Mouse (Mus musculus): Measurements from ENCODE around the gene Henmt1. TPM values are rescaled to one million over a fixed set of nuclear protein-coding genes. Genes with fewer than 3 reads are reported as not detected.
A peak's percentile ranks its signal among the peaks of the same experiment; 100 is the strongest.

The Henmt1 gene
- polyA plus RNA-seq, 1 experiment from 2014 or later: 0.70 TPM

DNA sequence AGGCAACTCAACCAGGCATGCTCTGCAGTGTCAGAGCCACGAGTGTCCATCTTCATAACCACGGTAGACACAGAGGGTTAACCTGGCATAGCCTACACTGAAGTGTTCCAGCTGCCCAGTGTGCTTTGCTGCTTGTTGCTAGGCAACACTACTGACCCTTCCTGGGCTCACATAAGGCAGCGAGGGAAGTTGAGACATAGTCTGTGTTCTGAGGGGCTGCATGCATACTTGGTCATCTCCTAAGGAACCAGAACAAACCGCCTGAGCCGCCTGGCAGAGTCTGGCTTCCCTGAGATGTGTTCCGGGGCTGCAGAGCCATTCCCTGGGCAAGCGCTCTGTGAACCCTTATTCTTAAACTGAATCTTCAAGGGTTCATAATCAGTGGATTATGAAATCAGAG, 21.6 kb downstream of the Henmt1 start:
- 44% methylated on average over 7 of the region's 7 CpGs for WGBS
- H3K27me3 ChIP-seq (replicated peaks; ENCODE audit: control insufficient read depth, insufficient read depth, low read length): no peaks in the 10 kb centered on the region
- no peak for DNase-seq (ENCODE audit: low spot score)
- no peaks in the 10 kb centered on the region for H3K36me3 ChIP-seq (ENCODE audit: control insufficient read depth, insufficient read depth, low read length)
- H3K9me3 ChIP-seq (ENCODE audit: control insufficient read depth, low read length): no peaks in the 10 kb centered on the region
- no peak overlapping the region for H3K4me3 ChIP-seq (ENCODE audit: low read depth, low read length)
- H3K9ac ChIP-seq (ENCODE audit: low read length): no peak overlapping the region
- no peak overlapping the region for H3K27ac ChIP-seq (ENCODE audit: low read depth)
- H3K4me2 ChIP-seq (ENCODE audit: low read length): peak overlapping the region; percentile 18; the same call in 1 of the 2 replicates
- no peak; the same call in 1 of the 2 replicates for ATAC-seq (replicated peaks; ENCODE audit: low FRiP score, low TSS enrichment, low read depth)
- H3K4me1 ChIP-seq (replicated peaks; ENCODE audit: control insufficient read depth, insufficient read depth, low read length): peaks cover 9% of the 10 kb centered on the region; the same call in 1 of the 2 replicates

DNA sequence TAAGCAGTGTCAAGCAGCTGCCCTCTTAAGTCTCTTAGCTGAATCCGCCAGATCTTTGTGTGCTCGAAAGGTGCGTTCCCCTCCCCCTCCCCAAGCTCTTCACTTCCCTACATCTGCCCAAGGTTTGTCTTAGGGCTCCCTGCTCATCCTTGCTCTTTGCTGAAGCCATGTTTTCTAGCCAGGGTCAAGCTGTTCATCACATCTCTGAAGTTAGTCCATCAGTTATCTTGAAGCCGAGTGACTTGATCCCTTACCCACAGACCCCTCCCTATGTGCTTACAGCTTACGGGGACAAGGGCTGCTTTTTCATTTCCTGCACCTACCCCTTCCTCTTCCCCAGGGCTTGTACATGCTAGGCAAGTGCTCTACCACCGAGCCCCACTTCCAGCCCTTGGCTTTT, 22.0 kb downstream of the Henmt1 start:
- no peaks in the 10 kb centered on the region for H3K27me3 ChIP-seq (replicated peaks; ENCODE audit: control insufficient read depth, insufficient read depth, low read length)
- H3K4me2 ChIP-seq (ENCODE audit: low read length): peak overlapping the region; percentile 18; the same call in 1 of the 2 replicates
- no peak overlapping the region for H3K9ac ChIP-seq (ENCODE audit: low read length)
- ATAC-seq (replicated peaks; ENCODE audit: low FRiP score, low TSS enrichment, low read depth) (no peak), DNase-seq (ENCODE audit: low spot score) (no peak)
- 32% methylated on average over 6 of the region's 6 CpGs for WGBS
- H3K4me3 ChIP-seq (ENCODE audit: low read depth, low read length): no peak overlapping the region
- no peaks in the 10 kb centered on the region for H3K36me3 ChIP-seq (ENCODE audit: control insufficient read depth, insufficient read depth, low read length)
- H3K27ac ChIP-seq (ENCODE audit: low read depth): no peak overlapping the region
- peaks cover 9% of the 10 kb centered on the region; the same call in 1 of the 2 replicates for H3K4me1 ChIP-seq (replicated peaks; ENCODE audit: control insufficient read depth, insufficient read depth, low read length)
- H3K9me3 ChIP-seq (ENCODE audit: control insufficient read depth, low read length): no peaks in the 10 kb centered on the region

- 80% methylated on average over 3 of the region's 3 CpGs for WGBS
- H3K27me3 ChIP-seq (replicated peaks; ENCODE audit: control insufficient read depth, insufficient read depth, low read length): no peaks in the 10 kb centered on the region
- H3K9me3 ChIP-seq (ENCODE audit: control insufficient read depth, low read length): no peaks in the 10 kb centered on the region
- no peak overlapping the region for H3K4me3 ChIP-seq (ENCODE audit: low read depth, low read length)
- H3K27ac ChIP-seq (ENCODE audit: low read depth): no peak overlapping the region
- no peak for DNase-seq (ENCODE audit: low spot score)
- peaks cover 9% of the 10 kb centered on the region; the same call in 1 of the 2 replicates for H3K4me1 ChIP-seq (replicated peaks; ENCODE audit: control insufficient read depth, insufficient read depth, low read length)
- no peak for ATAC-seq (replicated peaks; ENCODE audit: low FRiP score, low TSS enrichment, low read depth)
- H3K9ac ChIP-seq (ENCODE audit: low read length): no peak overlapping the region
- H3K4me2 ChIP-seq (ENCODE audit: low read length): no peak overlapping the region
- no peaks in the 10 kb centered on the region for H3K36me3 ChIP-seq (ENCODE audit: control insufficient read depth, insufficient read depth, low read length)
These were observed 23.6 kb downstream of the Henmt1 start for GRCm38 (mm10) chr3:108963278-108963677.

DNA sequence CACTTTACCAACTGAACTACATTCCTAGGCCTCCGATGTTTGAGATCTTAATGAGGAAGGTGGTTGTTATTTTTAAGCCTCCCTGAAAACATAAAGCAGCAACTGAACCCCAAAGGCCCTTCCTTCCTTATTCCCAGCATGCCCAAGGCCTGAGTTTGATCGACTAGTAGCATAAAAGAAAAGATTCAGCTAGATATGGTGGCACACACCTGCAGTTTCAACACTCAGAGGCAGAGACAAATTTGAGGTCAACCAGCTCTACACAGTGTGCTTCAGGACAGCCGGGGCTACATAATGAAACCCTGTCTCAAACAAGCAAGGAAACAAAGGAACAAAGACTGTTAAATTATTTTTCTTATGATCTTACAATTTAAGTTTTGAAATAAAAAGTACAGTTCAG, 24.1 kb downstream of the Henmt1 start:
- peaks cover 9% of the 10 kb centered on the region; the same call in 1 of the 2 replicates for H3K4me1 ChIP-seq (replicated peaks; ENCODE audit: control insufficient read depth, insufficient read depth, low read length)
- no peak overlapping the region for H3K9ac ChIP-seq (ENCODE audit: low read length)
- no peaks in the 10 kb centered on the region for H3K27me3 ChIP-seq (replicated peaks; ENCODE audit: control insufficient read depth, insufficient read depth, low read length)
- no peaks in the 10 kb centered on the region for H3K9me3 ChIP-seq (ENCODE audit: control insufficient read depth, low read length)
- H3K4me2 ChIP-seq (ENCODE audit: low read length): no peak overlapping the region
- no peak overlapping the region for H3K27ac ChIP-seq (ENCODE audit: low read depth)
- DNase-seq (ENCODE audit: low spot score) (no peak), ATAC-seq (replicated peaks; ENCODE audit: low FRiP score, low TSS enrichment, low read depth) (no peak)
- H3K36me3 ChIP-seq (ENCODE audit: control insufficient read depth, insufficient read depth, low read length): no peaks in the 10 kb centered on the region
- WGBS: 90% methylated on average over 3 of the region's 3 CpGs
- no peak overlapping the region for H3K4me3 ChIP-seq (ENCODE audit: low read depth, low read length)

DNA sequence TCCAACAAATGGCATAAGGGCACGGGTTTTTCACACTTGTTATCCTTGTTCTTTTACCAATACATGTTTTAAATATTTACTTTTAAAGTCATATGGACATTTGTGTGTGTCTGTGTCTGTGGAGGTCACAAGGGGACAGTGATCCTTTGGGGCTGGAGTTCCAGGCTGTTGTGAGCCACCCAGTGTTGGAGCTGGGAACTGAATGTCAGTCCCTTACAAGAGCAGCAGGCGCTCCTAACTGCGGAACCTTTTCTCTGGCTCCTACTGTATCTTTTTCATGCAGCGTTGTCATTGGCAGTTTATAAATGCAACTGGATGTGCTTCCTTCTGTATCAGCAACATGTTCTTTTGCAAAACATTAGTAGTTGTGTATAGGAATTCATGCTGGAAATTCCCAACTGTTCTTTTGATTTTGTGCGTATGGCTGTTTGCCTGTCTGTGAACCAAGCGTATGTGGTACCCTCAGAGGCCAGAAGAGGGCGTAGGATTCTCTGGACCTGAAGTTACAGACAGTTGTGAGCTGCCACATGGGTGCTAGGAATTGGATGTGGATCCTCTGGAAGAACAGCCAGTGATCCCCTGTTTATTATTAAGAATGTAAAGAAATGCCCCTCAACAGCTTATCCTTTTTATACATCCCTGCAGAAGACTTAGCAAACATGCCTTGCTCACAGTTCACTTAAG, 24.8 kb downstream of the Henmt1 start:
- DNase-seq (ENCODE audit: low spot score): no peak
- H3K36me3 ChIP-seq (ENCODE audit: control insufficient read depth, insufficient read depth, low read length): no peaks in the 10 kb centered on the region
- H3K4me2 ChIP-seq (ENCODE audit: low read length): no peak overlapping the region
- peaks cover 9% of the 10 kb centered on the region; the same call in 1 of the 2 replicates for H3K4me1 ChIP-seq (replicated peaks; ENCODE audit: control insufficient read depth, insufficient read depth, low read length)
- ATAC-seq (replicated peaks; ENCODE audit: low FRiP score, low TSS enrichment, low read depth): no peak
- no peak overlapping the region for H3K27ac ChIP-seq (ENCODE audit: low read depth)
- H3K27me3 ChIP-seq (replicated peaks; ENCODE audit: control insufficient read depth, insufficient read depth, low read length): no peaks in the 10 kb centered on the region
- H3K9ac ChIP-seq (ENCODE audit: low read length): no peak overlapping the region
- no peaks in the 10 kb centered on the region for H3K9me3 ChIP-seq (ENCODE audit: control insufficient read depth, low read length)
- 72% methylated on average over 7 of the region's 7 CpGs for WGBS
- no peak overlapping the region for H3K4me3 ChIP-seq (ENCODE audit: low read depth, low read length)

DNA sequence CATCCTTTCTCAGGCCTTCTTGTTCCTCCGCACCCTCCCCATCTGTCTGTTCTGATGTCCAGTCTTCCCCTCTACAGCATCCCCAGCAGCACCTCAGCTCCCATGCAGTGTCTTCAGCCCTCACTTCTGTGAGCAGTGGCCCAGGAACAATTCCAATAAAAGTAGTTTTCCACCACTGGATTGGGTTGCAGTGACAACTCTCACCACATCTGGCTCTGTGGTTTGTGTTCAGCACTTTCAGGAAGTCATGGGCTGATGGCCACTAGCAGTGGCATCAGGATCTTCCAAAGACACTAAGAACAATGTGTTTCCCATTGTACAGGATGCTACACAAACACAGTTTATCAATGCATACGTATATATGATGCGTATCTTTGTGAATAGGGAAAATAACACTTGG, 26.4 kb downstream of the Henmt1 start:
- H3K4me3 ChIP-seq (ENCODE audit: low read depth, low read length): no peak overlapping the region
- no peak overlapping the region for H3K4me2 ChIP-seq (ENCODE audit: low read length)
- DNase-seq (ENCODE audit: low spot score) (no peak), ATAC-seq (replicated peaks; ENCODE audit: low FRiP score, low TSS enrichment, low read depth) (no peak)
- 87% methylated on average over 3 of the region's 3 CpGs for WGBS
- no peaks in the 10 kb centered on the region for H3K27me3 ChIP-seq (replicated peaks; ENCODE audit: control insufficient read depth, insufficient read depth, low read length)
- no peak overlapping the region for H3K9ac ChIP-seq (ENCODE audit: low read length)
- no peaks in the 10 kb centered on the region for H3K9me3 ChIP-seq (ENCODE audit: control insufficient read depth, low read length)
- no peak overlapping the region for H3K27ac ChIP-seq (ENCODE audit: low read depth)
- H3K4me1 ChIP-seq (replicated peaks; ENCODE audit: control insufficient read depth, insufficient read depth, low read length): peaks cover 9% of the 10 kb centered on the region; the same call in 1 of the 2 replicates
- H3K36me3 ChIP-seq (ENCODE audit: control insufficient read depth, insufficient read depth, low read length): no peaks in the 10 kb centered on the region

DNA sequence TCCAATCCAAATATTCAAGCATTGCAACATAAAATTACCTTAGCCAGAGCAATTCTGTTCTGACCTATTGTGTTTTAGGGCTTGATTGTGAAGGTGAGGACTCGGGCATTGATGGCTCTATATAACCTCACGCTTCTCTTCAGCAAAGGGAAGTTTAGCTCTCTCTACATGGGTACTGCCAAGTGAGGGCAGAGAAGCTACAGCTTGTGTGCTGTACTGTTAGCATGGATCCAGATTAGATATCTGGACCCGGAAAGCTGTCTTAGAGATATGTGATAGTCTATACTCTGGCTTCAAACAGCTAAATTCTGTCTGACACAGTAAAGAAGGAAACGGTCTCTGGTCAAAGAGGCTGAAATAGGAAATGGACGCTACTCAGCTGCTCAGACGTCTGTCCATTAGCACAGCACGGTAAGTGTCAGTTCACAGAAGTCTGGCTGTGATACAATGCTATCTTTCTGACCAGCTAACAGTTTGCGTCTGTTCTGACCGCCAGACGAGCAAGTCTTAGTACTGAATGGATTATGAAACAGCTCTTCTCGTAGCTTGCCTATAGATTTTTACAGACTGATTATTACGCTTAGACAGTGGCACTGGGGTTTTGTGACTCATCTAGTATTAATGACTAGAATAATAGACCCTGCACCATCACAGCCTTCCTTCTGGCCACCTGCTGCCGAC, 34.4 kb downstream of the Henmt1 start:
- no peaks in the 10 kb centered on the region for H3K4me1 ChIP-seq (replicated peaks; ENCODE audit: control insufficient read depth, insufficient read depth, low read length)
- H3K9ac ChIP-seq (ENCODE audit: low read length): no peak overlapping the region
- H3K4me2 ChIP-seq (ENCODE audit: low read length): no peak overlapping the region
- no peak for DNase-seq (ENCODE audit: low spot score)
- H3K9me3 ChIP-seq (ENCODE audit: control insufficient read depth, low read length): no peaks in the 10 kb centered on the region
- WGBS: 84% methylated on average over 13 of the region's 13 CpGs
- ATAC-seq (replicated peaks; ENCODE audit: low FRiP score, low TSS enrichment, low read depth): no peak
- H3K36me3 ChIP-seq (ENCODE audit: control insufficient read depth, insufficient read depth, low read length): peaks cover 50% of the 10 kb centered on the region
- no peak overlapping the region for H3K4me3 ChIP-seq (ENCODE audit: low read depth, low read length)
- no peak overlapping the region for H3K27ac ChIP-seq (ENCODE audit: low read depth)
- no peaks in the 10 kb centered on the region for H3K27me3 ChIP-seq (replicated peaks; ENCODE audit: control insufficient read depth, insufficient read depth, low read length)

DNA sequence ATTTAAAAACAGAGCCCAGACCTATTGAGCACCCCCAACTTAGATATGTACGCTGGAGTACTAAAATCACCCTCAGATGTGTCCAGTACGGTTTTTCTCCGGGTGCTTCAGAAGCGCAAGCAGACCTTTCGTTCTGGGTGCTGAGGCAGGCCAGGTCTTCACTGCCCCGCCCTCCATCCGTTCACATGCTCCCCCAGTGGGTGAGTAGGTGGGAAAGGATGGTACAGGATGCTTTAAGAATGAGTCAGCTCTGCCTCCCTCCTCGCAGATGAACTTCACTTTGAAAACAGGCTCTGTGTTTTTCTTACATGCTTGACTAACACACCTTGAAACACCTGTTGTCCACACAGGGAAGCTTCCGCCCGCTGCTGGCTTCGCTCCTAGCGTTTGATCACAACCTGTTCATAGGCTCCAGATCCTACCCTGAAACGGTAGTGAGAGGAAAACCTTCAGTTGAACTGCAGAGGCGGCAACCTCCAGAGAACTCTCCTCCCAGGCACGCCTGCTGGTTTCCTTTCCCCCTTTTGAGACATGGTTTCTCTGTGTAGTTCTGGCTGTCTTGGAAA, 35.3 kb downstream of the Henmt1 start:
- Histone ChIP-seq H3K9ac (ENCODE audit: low read length) (no peak overlapping the region), H3K27me3 (replicated peaks; ENCODE audit: control insufficient read depth, insufficient read depth, low read length) (no peaks in the 10 kb centered on the region), H3K36me3 (ENCODE audit: control insufficient read depth, insufficient read depth, low read length) (peaks cover 57% of the 10 kb centered on the region), H3K4me1 (replicated peaks; ENCODE audit: control insufficient read depth, insufficient read depth, low read length) (no peaks in the 10 kb centered on the region), H3K4me2 (ENCODE audit: low read length) (no peak overlapping the region), H3K9me3 (ENCODE audit: control insufficient read depth, low read length) (no peaks in the 10 kb centered on the region), H3K27ac (ENCODE audit: low read depth) (no peak overlapping the region), H3K4me3 (ENCODE audit: low read depth, low read length) (no peak overlapping the region)
- WGBS: 83% methylated on average over 15 of the region's 15 CpGs
- ATAC-seq (replicated peaks; ENCODE audit: low FRiP score, low TSS enrichment, low read depth): no peak
- DNase-seq (ENCODE audit: low spot score): no peak

All from intestine, embryonic 14.5 days (tissue).